ENCODE assay signal across 24 mouse cellular contexts in the genomic region with DNA sequence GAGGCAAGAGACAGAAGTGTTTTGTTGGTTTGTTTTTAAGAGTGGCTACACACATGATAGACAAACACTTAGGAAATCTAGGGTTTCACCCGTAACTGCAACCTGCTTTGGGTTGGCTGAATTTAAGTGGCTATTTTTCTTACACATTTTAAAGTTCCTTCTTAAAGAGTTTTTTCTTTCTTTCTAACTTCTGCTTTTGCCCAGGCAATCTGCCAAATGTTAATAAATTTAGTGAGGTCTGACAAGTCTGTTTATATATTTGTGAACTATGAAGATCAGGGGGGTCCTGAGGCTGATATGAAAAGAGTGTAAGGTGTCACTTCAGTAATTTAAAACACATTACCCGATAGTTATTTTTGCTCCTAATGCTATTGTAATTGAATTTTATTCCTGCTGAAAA. TPM values are rescaled to one million over a fixed set of nuclear protein-coding genes. Genes with fewer than 3 reads are reported as not detected.
DNase-seq lines count a peak whose midpoint lies in the region; ATAC-seq and TF ChIP-seq lines count a peak whose summit lies in the region.
"Had no signal": no experiment of that assay in that cellular context is flagged by ENCODE, and none has a peak within 500 bp of the region (broad histone marks: within the 10 kb centered on the region; RNA-seq: fewer than 3 reads in every experiment).

No protein-coding gene starts in this region.

- TF ChIP-seq EP300 in MEL (IDR thresholded peaks at IDR 0.05; ENCODE audit: low read depth in 1 of 2, low read length in 2 of 2): peak in 1 of 2 experiments; percentile 56; a peak in 2 of 4 replicates

- peaks cover 0 to 2% of the 10 kb centered on the region in 2 experiments; a peak in 2 of 4 replicates for H3K4me1 ChIP-seq in MEL (ENCODE audit: control insufficient read depth in 1 of 2, insufficient read depth in 2 of 2, low read length in 2 of 2)
- no peaks in the 10 kb centered on the region for H3K4me1 ChIP-seq in forebrain, embryonic 14.5 days (ENCODE audit: control insufficient read depth, insufficient read depth, low read length)
- H3K4me1 ChIP-seq: embryonic facial prominence, embryonic 12.5 days; forebrain, embryonic 12.5 days; heart, embryonic 13.5 days; hindbrain, embryonic 12.5 days had no signal

- H3K9me3 ChIP-seq in MEL (replicated peaks; ENCODE audit: insufficient read depth, low read length): no peaks in the 10 kb centered on the region
- H3K9me3 ChIP-seq in forebrain, embryonic 14.5 days (replicated peaks; ENCODE audit: control insufficient read depth, low read length): no peaks in the 10 kb centered on the region
- H3K9me3 ChIP-seq: embryonic facial prominence, embryonic 12.5 days; forebrain, embryonic 12.5 days; G1E; heart, embryonic 13.5 days; hindbrain, embryonic 12.5 days had no signal

- no peaks in the 10 kb centered on the region for H3K79me2 ChIP-seq in MEL (ENCODE audit: control insufficient read depth, insufficient read depth, low read length, poor library complexity)

- TF ChIP-seq RAD21 in MEL (IDR thresholded peaks at IDR 0.05; ENCODE audit: low read depth, low read length): no peak

- no peaks in the 10 kb centered on the region for H3K27me3 ChIP-seq in MEL (ENCODE audit: control insufficient read depth in 1 of 2, insufficient read depth in 2 of 2, low read length in 2 of 2)
- H3K27me3 ChIP-seq in forebrain, embryonic 14.5 days (replicated peaks; ENCODE audit: control insufficient read depth, insufficient read depth, low read length): no peaks in the 10 kb centered on the region
- H3K27me3 ChIP-seq: embryonic facial prominence, embryonic 12.5 days; forebrain, embryonic 12.5 days; heart, embryonic 13.5 days; hindbrain, embryonic 12.5 days had no signal

- no peak overlapping the region for H3K27ac ChIP-seq in MEL (ENCODE audit: control insufficient read depth, low read depth, low read length)
- H3K27ac ChIP-seq in forebrain, embryonic 14.5 days (ENCODE audit: low read depth, low read length): no peak overlapping the region
- H3K27ac ChIP-seq: embryonic facial prominence, embryonic 12.5 days; forebrain, embryonic 12.5 days; heart, embryonic 13.5 days; hindbrain, embryonic 12.5 days had no signal

- H3K4me2 ChIP-seq in forebrain, embryonic 14.5 days (ENCODE audit: low read length): no peak overlapping the region
- H3K4me2 ChIP-seq: embryonic facial prominence, embryonic 12.5 days; forebrain, embryonic 12.5 days; heart, embryonic 13.5 days; hindbrain, embryonic 12.5 days had no signal

- H3K4me3 ChIP-seq in MEL (ENCODE audit: control insufficient read depth in 1 of 2, insufficient read depth in 1 of 2, low read depth in 2 of 2, low read length in 2 of 2): no peak overlapping the region
- H3K4me3 ChIP-seq in forebrain, embryonic 14.5 days (ENCODE audit: low read depth, low read length): no peak overlapping the region
- H3K4me3 ChIP-seq: embryonic facial prominence, embryonic 12.5 days; forebrain, embryonic 12.5 days; heart, embryonic 13.5 days; hindbrain, embryonic 12.5 days had no signal

- ATAC-seq in common myeloid progenitor, adult 5-6 weeks (replicated peaks; ENCODE audit: low read depth, poor library complexity, severe bottlenecking): peak; percentile 65
- peak; percentile 40 for ATAC-seq in megakaryocyte progenitor cell, adult 5-6 weeks (replicated peaks; ENCODE audit: poor library complexity)
- no peak for ATAC-seq in forebrain, embryonic 14.5 days
- ATAC-seq: CD4-positive, CD25-positive, alpha-beta regulatory T cell, adult 4 months; forebrain, postnatal 0 days; hindbrain, embryonic 16.5 days; inflammation-experienced regulatory T-cells, adult 6 months; intestine, postnatal 0 days had no signal

- H3K9ac ChIP-seq in MEL (ENCODE audit: control insufficient read depth, low read depth, low read length, poor library complexity, severe bottlenecking): no peak overlapping the region
- H3K9ac ChIP-seq in forebrain, embryonic 14.5 days (ENCODE audit: low read length): no peak overlapping the region
- H3K9ac ChIP-seq: embryonic facial prominence, embryonic 12.5 days; forebrain, embryonic 12.5 days; forebrain, postnatal 0 days; heart, embryonic 13.5 days; hindbrain, embryonic 12.5 days had no signal

- DNase-seq in 416B (ENCODE audit: low read depth) (peak; percentile 17), MEL (ENCODE audit: low read depth, low spot score) (peak; percentile 70)
- no peak for DNase-seq in forebrain, embryonic 14.5 days (ENCODE audit: low spot score)
- DNase-seq in adrenal gland, postnatal 10 days: no peak
- DNase-seq: adrenal gland, adult 2 months; adrenal gland, postnatal 36 days; B cell, adult 2 months; cerebellum, adult 11 months; cerebellum, adult 9-10 months; embryo, embryonic 11 days; forebrain, postnatal 0 days; gastrocnemius, postnatal 14 days; heart, postnatal 36 days had no signal

- no peak for TF ChIP-seq POLR2A in MEL (IDR thresholded peaks at IDR 0.05; ENCODE audit: control insufficient read depth in 1 of 2, insufficient read depth in 1 of 2, low read depth in 1 of 2, low read length in 2 of 2, poor library complexity in 1 of 2)

- TF ChIP-seq CTCF in MEL (IDR thresholded peaks at IDR 0.05 in 2 of 3, conservative IDR thresholded peaks at IDR 0.05 in 1 of 3; ENCODE audit: control insufficient read depth in 1 of 3, insufficient read depth in 1 of 3, low read depth in 2 of 3, low read length in 3 of 3, poor library complexity in 1 of 3, severe bottlenecking in 1 of 3): no peak

- peaks cover 0 to 2% of the 10 kb centered on the region in 2 experiments; a peak in 1 of 4 replicates for H3K36me3 ChIP-seq in MEL (ENCODE audit: control insufficient read depth in 1 of 2, insufficient read depth in 2 of 2, low read length in 2 of 2)
- no peaks in the 10 kb centered on the region for H3K36me3 ChIP-seq in forebrain, embryonic 14.5 days (ENCODE audit: control insufficient read depth, insufficient read depth, low read length)
- H3K36me3 ChIP-seq: embryonic facial prominence, embryonic 12.5 days; forebrain, embryonic 12.5 days; G1E; heart, embryonic 13.5 days; hindbrain, embryonic 12.5 days had no signal

- 78% methylated on average over 2 of the region's 2 CpGs for WGBS in forebrain, embryonic 14.5 days

TF ChIP-seq in MEL, 35 proteins besides CTCF, POLR2A, EP300 and RAD21:
- TF ChIP-seq HCFC1 (IDR thresholded peaks at IDR 0.05; ENCODE audit: low read depth, low read length) (no peak), USF2 (IDR thresholded peaks at IDR 0.05; ENCODE audit: borderline replicate concordance in 1 of 2, insufficient read depth in 1 of 2, low read depth in 1 of 2, low read length in 2 of 2) (no peak), MYB (IDR thresholded peaks at IDR 0.05; ENCODE audit: low read depth, low read length) (no peak), TBP (IDR thresholded peaks at IDR 0.05; ENCODE audit: low read depth, low read length) (no peak), E2F4 (IDR thresholded peaks at IDR 0.05; ENCODE audit: borderline replicate concordance, low read depth, low read length) (no peak), POLR2AphosphoS5 (IDR thresholded peaks at IDR 0.05; ENCODE audit: borderline replicate concordance, low read depth, low read length) (no peak), TAL1 (IDR thresholded peaks at IDR 0.05; ENCODE audit: low read length) (no peak), RCOR1 (IDR thresholded peaks at IDR 0.05; ENCODE audit: low read depth, low read length) (0 out of 2 replicates have a peak, but pooled peaks have one; percentile 12), MXI1 (IDR thresholded peaks at IDR 0.05; ENCODE audit: low read depth, low read length) (no peak), SMC3 (IDR thresholded peaks at IDR 0.05; ENCODE audit: low read depth, low read length) (no peak), JUND (IDR thresholded peaks at IDR 0.05; ENCODE audit: low read depth, low read length) (no peak), BHLHE40 (IDR thresholded peaks at IDR 0.05; ENCODE audit: borderline replicate concordance, low read depth, low read length) (no peak), TCF12 (IDR thresholded peaks at IDR 0.05; ENCODE audit: low read depth, low read length) (0 out of 2 replicates have a peak, but pooled peaks have one; percentile 20), NRF1 (IDR thresholded peaks at IDR 0.05; ENCODE audit: insufficient read depth, low read depth, low read length, poor library complexity, severe bottlenecking) (no peak), GABPA (IDR thresholded peaks at IDR 0.05; ENCODE audit: low read depth, low read length) (no peak), MAZ (IDR thresholded peaks at IDR 0.05; ENCODE audit: low read depth, low read length) (no peak), ETS1 (IDR thresholded peaks at IDR 0.05; ENCODE audit: low read depth, low read length) (peak; percentile 42; the same call in 1 of the 2 replicates), MYC (IDR thresholded peaks at IDR 0.05; ENCODE audit: low read depth, low read length) (no peak), ZNF384 (IDR thresholded peaks at IDR 0.05; ENCODE audit: low read depth, low read length) (peak; percentile 79)

RNA-seq across cellular contexts. Expression of a gene that starts 15.2 kb away (rescaled TPM):
- 0.10 TPM in 1 of 2 replicates, not detected in the other for total RNA-seq in MEL (2012; rRNA removed)
- not detected for polyA plus RNA-seq in MEL (2012; ENCODE audit: insufficient read depth in 1 of 2, insufficient read length in 2 of 2, low read depth in 1 of 2, low replicate concordance in 2 of 2, missing spikeins in 1 of 2)
- 22.6 and 23.4 TPM in 2 replicates for total RNA-seq in common myeloid progenitor, adult 5-6 weeks (2017)
- total RNA-seq in megakaryocyte progenitor cell, adult 5-6 weeks (2015): 10.5 and 12.0 TPM in 2 replicates
- total RNA-seq in megakaryocyte progenitor cell, adult 5-6 weeks (2017): 11.1 and 11.2 TPM in 2 replicates
- 0.51 and 0.99 TPM in 2 replicates for polyA plus RNA-seq in forebrain, embryonic 14.5 days (2014; fragmentation: Nextera tagmentation; extraction: Ambion mirVana)
- total RNA-seq in adrenal gland, postnatal 10 days (2021): 1 to 10 TPM; 5.1 to 6.7 TPM
- polyA plus RNA-seq: G1E had no signal

Comparison
In these comparisons a context has a peak if more than half of its experiments do, and no peak if none do; other contexts are left out.
1. DNase-seq: peak in 416B (single experiment) and MEL (single experiment); none in forebrain, embryonic 14.5 days (single experiment) and adrenal gland, postnatal 10 days (single experiment).